Mouse (Mus musculus) gastrocnemius, postnatal 36 days (tissue): ENCODE results near the gene 5530400C23Rik. TPM values are rescaled to one million over a fixed set of nuclear protein-coding genes. Genes with fewer than 3 reads are reported as not detected.
"Not testable (repeated sequence)": the region's sequence is repeated elsewhere in the genome, so short reads cannot be mapped to it uniquely, and the experiment has no call there.

Source experiments
- DNase-seq, 2 experiments: peaks; one replicate each; pipeline ENCODE4 v3.0.0; 2022
- intact Hi-C: fragments of 180-260 bp; cut with DNase I; formaldehyde crosslinking; loops from one replicate; pipeline ENCODE4 v1.15.1; 2025
- long read RNA-seq, 2 experiments: library from polyadenylated mRNA; stranded (forward); transcript quantifications; one replicate each; pipeline ENCODE4 v2.0.0; 2021
- total RNA-seq, 2 experiments: library from RNA; stranded (reverse); gene quantifications; 2 replicates each; pipeline ENCODE4 v1.2.3; 2021

Gene 5530400C23Rik
- total RNA-seq = not detected
- long read RNA-seq, experiment 1 = 0 reads
- long read RNA-seq, experiment 2 = 0 reads

DNA sequence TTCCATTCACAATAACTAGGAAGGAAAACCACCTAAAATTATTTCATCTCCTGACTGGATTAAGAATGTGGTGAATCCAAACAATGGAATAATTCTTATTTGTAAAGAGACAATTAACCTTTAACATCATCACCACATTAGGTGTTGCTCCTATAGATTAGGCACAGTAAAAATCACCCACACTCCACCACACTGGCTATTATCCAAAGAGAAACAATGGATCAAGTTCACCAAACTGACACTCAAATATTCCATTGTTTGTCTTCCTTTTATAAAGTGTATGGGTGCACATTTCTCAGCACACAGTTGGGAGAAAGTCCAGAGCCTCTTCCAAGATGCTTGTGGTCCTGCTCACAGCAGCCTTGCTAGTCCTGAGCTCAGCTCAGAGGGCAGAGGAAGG is at the start of gene 5530400C23Rik:
5530400C23Rik (plus strand) TSS at position 301 of the 400 bp plus-strand sequence.
- intact Hi-C loops, DNase-seq: not testable (repeated sequence)

DNA sequence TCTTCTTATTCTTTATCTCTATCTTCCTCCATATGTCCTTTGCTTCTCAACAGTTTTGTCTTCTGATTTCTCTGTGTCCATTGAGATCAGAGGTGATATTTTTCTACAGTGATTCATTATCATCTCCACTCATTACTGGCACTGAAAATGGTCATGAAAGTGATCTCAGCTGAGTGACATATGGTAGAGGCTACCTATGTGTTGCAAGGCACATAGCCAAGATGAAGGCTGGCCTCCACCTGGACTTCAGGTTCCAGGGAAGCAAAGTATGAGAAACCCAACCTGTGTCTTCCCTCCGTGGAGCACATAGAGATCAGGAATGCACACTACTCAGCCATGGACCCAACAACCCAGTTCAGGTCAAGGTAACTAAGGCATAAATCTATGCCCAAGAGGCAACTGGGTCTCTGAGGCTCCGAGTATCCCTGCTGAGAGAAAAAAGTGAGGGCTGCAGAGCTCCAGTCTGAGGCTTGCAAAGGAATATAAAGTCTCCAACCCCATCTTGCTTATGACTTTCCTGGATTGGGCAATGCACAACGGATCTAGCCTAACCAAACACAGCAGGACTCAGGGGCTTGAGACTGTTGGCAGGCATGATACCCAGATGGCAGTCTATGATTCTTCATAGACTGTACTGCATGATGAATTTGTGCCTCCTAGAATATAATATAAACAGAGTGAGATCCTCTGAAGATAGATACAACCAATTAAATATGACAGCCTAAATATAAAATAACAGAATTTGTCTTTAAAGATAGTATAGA is 14.1 kb downstream of the 5530400C23Rik start:
- intact Hi-C loops = no loop called here
- no peak for DNase-seq

DNA sequence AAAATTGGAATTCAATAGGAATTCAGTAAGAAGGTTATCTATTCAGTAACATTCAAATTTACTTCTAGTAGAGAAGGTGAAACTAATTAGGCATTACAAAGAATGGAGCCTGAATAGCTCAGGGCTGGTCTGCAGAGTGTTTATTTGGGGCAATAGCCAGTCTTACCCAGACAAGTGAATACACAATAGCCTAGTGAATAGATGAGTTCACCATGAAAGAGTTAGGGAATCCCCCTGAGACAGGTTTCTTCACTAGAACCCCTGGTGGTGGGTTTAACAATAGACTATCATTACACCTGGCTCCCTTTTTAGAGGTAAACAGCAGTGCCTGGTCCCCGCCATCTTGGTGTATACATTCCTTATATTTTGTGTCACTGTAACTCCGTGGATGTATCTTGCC is 21.9 kb downstream of the 5530400C23Rik start:
- DNase-seq, intact Hi-C loops: not testable (repeated sequence)

DNA sequence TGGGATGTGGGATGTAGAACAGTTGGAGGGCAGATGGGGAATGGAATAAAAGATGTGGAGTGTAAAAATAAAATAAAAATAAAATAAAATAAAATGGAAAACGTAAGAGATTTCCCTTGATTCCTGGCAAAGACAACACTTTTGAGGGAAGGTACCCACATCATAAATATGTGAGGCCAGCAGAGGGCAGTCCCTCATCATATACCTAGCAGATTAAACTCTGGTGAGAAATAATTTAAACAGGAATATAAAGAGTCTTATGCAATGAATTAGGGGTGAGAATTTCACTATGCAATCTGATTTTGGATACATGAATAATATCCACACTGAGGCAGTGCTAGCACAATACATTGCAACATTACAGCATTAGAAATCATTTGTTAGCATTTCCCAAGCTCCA is 46.5 kb downstream of the 5530400C23Rik start:
- intact Hi-C loops = no loop called here
- DNase-seq = no peak

DNA sequence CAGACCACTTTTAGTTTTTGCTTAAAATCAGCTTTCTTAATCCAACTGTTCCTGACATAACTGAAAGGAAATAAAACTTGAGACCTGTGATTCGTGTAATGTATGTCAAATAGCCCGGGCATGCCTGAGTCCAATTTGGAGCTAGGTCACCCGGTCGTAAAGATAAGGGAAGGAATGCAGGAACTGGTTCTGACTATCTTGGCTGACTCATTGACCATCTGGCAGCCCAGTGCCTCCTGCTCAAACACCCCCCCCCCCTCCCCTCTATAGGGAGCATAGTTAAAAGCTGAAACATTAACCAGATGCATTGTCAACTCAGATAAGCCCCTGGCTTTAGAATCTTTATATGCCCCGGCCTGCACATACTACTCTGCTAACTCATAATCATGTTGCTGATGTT is 49.7 kb downstream of the 5530400C23Rik start:
- intact Hi-C loops, DNase-seq: not testable (repeated sequence)

Other genes with a start within 250 kb of the 5530400C23Rik start
- gene Tas2r140, start 236.4 kb upstream of the 5530400C23Rik start, total RNA-seq = not detected
- 100 to 1,000 TPM; 111 to 129 TPM for gene Smim10l1, start 187.3 kb upstream of the 5530400C23Rik start, total RNA-seq